ENCODE assay signal across 23 mouse cellular contexts in genomic region chr4:120749601-120750000, GRCm38 (mm10). TPM values are rescaled to one million over a fixed set of nuclear protein-coding genes. Genes with fewer than 3 reads are reported as not detected.
A peak's percentile ranks its signal among the peaks of the same experiment; 100 is the strongest.
DNase-seq lines count a peak whose midpoint lies in the region; TF ChIP-seq lines count a peak whose summit lies in the region.
"Had no signal": no experiment of that assay in that cellular context is flagged by ENCODE, and none has a peak within 500 bp of the region (broad histone marks: within the 10 kb centered on the region; RNA-seq: fewer than 3 reads in every experiment).

No protein-coding gene starts in this region.

- no peak for TF ChIP-seq POLR2A in myocyte (IDR thresholded peaks at IDR 0.05; ENCODE audit: insufficient read length, low read depth)
- no peak for TF ChIP-seq POLR2A in thymus, adult 2 months (IDR thresholded peaks at IDR 0.05; ENCODE audit: control insufficient read depth, extremely low read depth, insufficient read depth, low read length, poor library complexity)

- H3K36me3 ChIP-seq in heart, embryonic 10.5 days: no peaks in the 10 kb centered on the region
- H3K36me3 ChIP-seq in myocyte (ENCODE audit: control insufficient read depth, insufficient read depth): no peaks in the 10 kb centered on the region
- no peaks in the 10 kb centered on the region for H3K36me3 ChIP-seq in thymus, adult 2 months (ENCODE audit: control insufficient read depth, insufficient read depth, low read length)
- H3K36me3 ChIP-seq: embryonic facial prominence, embryonic 10.5 days; embryonic facial prominence, embryonic 12.5 days; forebrain, embryonic 15.5 days; G1E had no signal

- H3K4me1 ChIP-seq in heart, embryonic 10.5 days: peaks cover 37% of the 10 kb centered on the region
- H3K4me1 ChIP-seq in thymus, adult 2 months (replicated peaks; ENCODE audit: control insufficient read depth, insufficient read depth, low read length): no peaks in the 10 kb centered on the region

- no peaks in the 10 kb centered on the region for H3K9me3 ChIP-seq in heart, embryonic 10.5 days
- H3K9me3 ChIP-seq: embryonic facial prominence, embryonic 10.5 days; embryonic facial prominence, embryonic 12.5 days; forebrain, embryonic 13.5 days; forebrain, embryonic 15.5 days had no signal

- no peaks in the 10 kb centered on the region for H3K79me2 ChIP-seq in myocyte (ENCODE audit: control insufficient read depth, insufficient read depth)

- peak; percentile 72 for DNase-seq in heart, embryonic 10.5 days (ENCODE audit: low spot score)
- DNase-seq in heart, adult 11 months: no peak
- peak; percentile 35 for DNase-seq in testis, postnatal 10 days (ENCODE audit: low spot score)
- no peak for DNase-seq in testis, postnatal 14 days (ENCODE audit: low spot score)
- no peak for DNase-seq in thymus, adult 2 months
- DNase-seq: adrenal gland, adult 8-10 months; adrenal gland, postnatal 14 days; adrenal gland, postnatal 36 days; B cell, adult 2 months; cerebellum, adult 11-12 months; cerebellum, adult 2 months; cerebellum, adult 9-10 months; cerebellum, postnatal 10 days; cerebellum, postnatal 25 days had no signal

- H3ac ChIP-seq in myocyte (ENCODE audit: control insufficient read depth, insufficient read length): no peak overlapping the region

- H3K27ac ChIP-seq in heart, embryonic 10.5 days: no peak overlapping the region
- no peak overlapping the region for H3K27ac ChIP-seq in thymus, adult 2 months (ENCODE audit: control insufficient read depth, insufficient read depth, low read length)
- H3K27ac ChIP-seq: embryonic facial prominence, embryonic 10.5 days; embryonic facial prominence, embryonic 12.5 days; forebrain, embryonic 13.5 days; forebrain, embryonic 15.5 days had no signal

- TF ChIP-seq CTCF in thymus, adult 2 months (IDR thresholded peaks at IDR 0.05; ENCODE audit: borderline replicate concordance, control insufficient read depth, extremely low read depth, insufficient read depth, low read length, poor library complexity): no peak

- no peak overlapping the region for H3K4me3 ChIP-seq in heart, embryonic 10.5 days
- H3K4me3 ChIP-seq in myocyte: no peak overlapping the region
- no peak overlapping the region for H3K4me3 ChIP-seq in thymus, adult 2 months (ENCODE audit: control insufficient read depth, insufficient read depth, low read length)
- H3K4me3 ChIP-seq: embryonic facial prominence, embryonic 10.5 days; embryonic facial prominence, embryonic 12.5 days; forebrain, embryonic 13.5 days; forebrain, embryonic 15.5 days had no signal

- peak overlapping the region; percentile 27 for H3K4me2 ChIP-seq in myocyte (ENCODE audit: low read depth)
- H3K4me2 ChIP-seq: embryonic facial prominence, embryonic 12.5 days; forebrain, embryonic 13.5 days; forebrain, embryonic 15.5 days had no signal

- H3K27me3 ChIP-seq in heart, embryonic 10.5 days (ENCODE audit: insufficient read depth, poor library complexity, severe bottlenecking): peaks cover 86% of the 10 kb centered on the region
- H3K27me3 ChIP-seq in myocyte (ENCODE audit: control insufficient read depth, insufficient read depth, insufficient read length): peaks cover 7% of the 10 kb centered on the region
- peaks cover 12% of the 10 kb centered on the region; the same call in 1 of the 2 replicates for H3K27me3 ChIP-seq in thymus, adult 2 months (ENCODE audit: control insufficient read depth, insufficient read depth, low read length)
- H3K27me3 ChIP-seq: Patski had no signal

- WGBS in heart, embryonic 10.5 days: 39% methylated on average over 2 of the region's 2 CpGs
- 75% methylated on average over 2 of the region's 2 CpGs for WGBS in thymus, adult 2 months

TF ChIP-seq in myocyte, 11 proteins besides CTCF, POLR2A, EP300 and RAD21:
- TF ChIP-seq USF1 (IDR thresholded peaks at IDR 0.05; ENCODE audit: low read depth): no peak
- peak in 2 of 3 experiments; percentile 77 to 78 for TF ChIP-seq MYOG (IDR thresholded peaks at IDR 0.05; ENCODE audit: control insufficient read depth in 1 of 3, insufficient read depth in 1 of 3, insufficient read length in 2 of 3, low read depth in 2 of 3)
- no peak for TF ChIP-seq MAX (IDR thresholded peaks at IDR 0.05; ENCODE audit: low read depth)
- no peak for TF ChIP-seq POLR2AphosphoS2 (IDR thresholded peaks at IDR 0.05; ENCODE audit: insufficient read length, low read depth)
- no peak for TF ChIP-seq REST (IDR thresholded peaks at IDR 0.05; ENCODE audit: insufficient read depth, insufficient read length)
- no peak for TF ChIP-seq E2F4 (IDR thresholded peaks at IDR 0.05; ENCODE audit: insufficient read depth)
- peak; percentile 1 to 86 (median 41) for TF ChIP-seq MYOD1 (IDR thresholded peaks at IDR 0.05; ENCODE audit: control insufficient read depth in 1 of 3, insufficient read length in 2 of 3, low read depth in 2 of 3)
- no peak for TF ChIP-seq SRF (IDR thresholded peaks at IDR 0.05; ENCODE audit: control insufficient read depth, insufficient read length, low read depth)
- TF ChIP-seq TCF12 (IDR thresholded peaks at IDR 0.05; ENCODE audit: insufficient read depth, poor library complexity, severe bottlenecking): peak; percentile 57

RNA-seq across cellular contexts. Expression of gene Kcnq4, which starts 1.2 kb away (rescaled TPM):
- polyA plus RNA-seq in heart, embryonic 10.5 days (2016; fragmentation: Nextera tagmentation; extraction: Ambion mirVana): 1.1 and 1.7 TPM in 2 replicates
- polyA plus RNA-seq in myocyte (2012; fragmentation: generic; extraction: Trizol): 23.1 TPM
- 1.1 and 2.0 TPM in 2 replicates for polyA plus RNA-seq in thymus, adult 2 months (2012; rRNA removed)
- polyA plus RNA-seq: activated CD4-positive, CD25-positive, alpha-beta regulatory T cell, adult 4 months; CD4-positive, CD25-positive, alpha-beta regulatory T cell, adult 4 months; G1E had no signal

Comparison
In these comparisons a context has a peak if more than half of its experiments do, and no peak if none do; other contexts are left out.
1. DNase-seq: peak in heart, embryonic 10.5 days (single experiment) and testis, postnatal 10 days (single experiment); none in heart, adult 11 months (single experiment), testis, postnatal 14 days (single experiment) and thymus, adult 2 months (single experiment).